Mouse (Mus musculus) forebrain, embryonic 11.5 days (tissue): Measurements from ENCODE around the gene Ptprr. TPM values are rescaled to one million over a fixed set of nuclear protein-coding genes. Genes with fewer than 3 reads are reported as not detected.

ENCODE experiments used
- ATAC-seq: fragments of 200-750 bp; cut with Nextera tagmentation; replicated peaks from 2 replicates; pipeline ENCODE4 v1.8.0; 2017; ENCODE audit warnings: moderate TSS enrichment; ENCODE audit not compliant: low FRiP score
- DNase-seq: peaks from one replicate; pipeline ENCODE4 v3.0.0-alpha.2; 2017; ENCODE audit warnings: low spot score
- H3K27ac ChIP-seq: fragments of 300-500 bp; sonication (generic); 2 replicates; pipeline ENCODE4 v1.5.1; 2014; ENCODE audit warnings: low read depth, low read length
- H3K27me3 ChIP-seq: fragments of 300-500 bp; sonication (generic); 2 replicates; pipeline ENCODE4 v1.6.1; 2014; ENCODE audit warnings: mild to moderate bottlenecking, low read length, mixed read lengths; ENCODE audit not compliant: control insufficient read depth, insufficient read depth
- H3K36me3 ChIP-seq: fragments of 300-500 bp; sonication (generic); 2 replicates; pipeline ENCODE4 v1.6.1; 2014; ENCODE audit warnings: mild to moderate bottlenecking, low read length, moderate library complexity, mixed read lengths; ENCODE audit not compliant: control insufficient read depth, insufficient read depth
- H3K4me1 ChIP-seq: fragments of 300-500 bp; sonication (generic); replicated peaks from 2 replicates; pipeline ENCODE4 v1.6.1; 2014; ENCODE audit warnings: low read length, mixed read lengths; ENCODE audit not compliant: control insufficient read depth, insufficient read depth
- H3K4me2 ChIP-seq: fragments of 300-500 bp; sonication (generic); 2 replicates; pipeline ENCODE4 v1.6.1; 2014; ENCODE audit warnings: low read depth, mild to moderate bottlenecking, low read length, moderate library complexity, mixed read lengths; ENCODE audit not compliant: severe bottlenecking
- H3K4me3 ChIP-seq: fragments of 300-500 bp; sonication (generic); 2 replicates; pipeline ENCODE4 v1.5.1; 2014; ENCODE audit warnings: low read depth, low read length
- H3K9ac ChIP-seq: fragments of 300-500 bp; sonication (generic); 2 replicates; pipeline ENCODE4 v1.6.1; 2014; ENCODE audit warnings: low read length
- H3K9me3 ChIP-seq: fragments of 300-500 bp; sonication (generic); 2 replicates; pipeline ENCODE4 v1.6.1; 2016; ENCODE audit warnings: low read length, mixed read lengths; ENCODE audit not compliant: control insufficient read depth
- WGBS: fragments of 180-500 bp; shearing (Covaris S2); extraction: QIAGEN DNeasy Blood & Tissue Kit; methylation state at CpG from one replicate; pipeline ENCODE4 v1.1.7; 2014; 5-methylcytosine and 5-hydroxymethylcytosine counted together
- polyA plus RNA-seq: library from polyadenylated mRNA; unstranded; fragments of >200 nt; fragmentation: Nextera tagmentation; extraction: Ambion mirVana; gene quantifications from 2 replicates; pipeline ENCODE4 v1.2.1, GENCODE M21; 2014

Ptprr gene
- polyA plus RNA-seq, 1 experiment from 2014 or later, result 0.69 TPM

DNA sequence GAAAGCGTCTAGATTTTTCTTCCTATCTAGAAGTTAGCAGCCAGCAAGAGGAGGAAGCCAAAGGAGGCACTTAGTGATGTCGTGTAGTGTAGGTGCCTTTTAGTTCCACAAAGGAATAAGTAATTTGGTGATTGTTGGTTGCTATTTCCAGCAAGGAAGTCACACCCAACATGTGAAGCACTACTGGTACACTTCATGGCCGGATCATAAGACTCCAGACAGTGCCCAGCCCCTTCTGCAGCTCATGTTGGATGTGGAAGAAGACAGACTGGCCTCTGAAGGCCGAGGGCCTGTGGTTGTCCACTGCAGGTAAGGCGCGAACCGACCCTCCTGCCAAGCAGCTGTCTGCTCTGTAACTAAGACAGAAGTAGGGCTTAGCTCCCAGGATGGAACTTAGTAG is 234.7 kb downstream of the Ptprr start:
- Histone ChIP-seq H3K27ac (no peak overlapping the region), H3K4me1 (no peaks in the 10 kb centered on the region), H3K36me3 (no peaks in the 10 kb centered on the region), H3K27me3 (no peaks in the 10 kb centered on the region), H3K9ac (no peak overlapping the region), H3K4me3 (no peak overlapping the region), H3K4me2 (no peak overlapping the region), H3K9me3 (no peaks in the 10 kb centered on the region)
- 90% methylated on average over 7 of the region's 7 CpGs for WGBS
- ATAC-seq, result no peak
- DNase-seq, result no peak

DNA sequence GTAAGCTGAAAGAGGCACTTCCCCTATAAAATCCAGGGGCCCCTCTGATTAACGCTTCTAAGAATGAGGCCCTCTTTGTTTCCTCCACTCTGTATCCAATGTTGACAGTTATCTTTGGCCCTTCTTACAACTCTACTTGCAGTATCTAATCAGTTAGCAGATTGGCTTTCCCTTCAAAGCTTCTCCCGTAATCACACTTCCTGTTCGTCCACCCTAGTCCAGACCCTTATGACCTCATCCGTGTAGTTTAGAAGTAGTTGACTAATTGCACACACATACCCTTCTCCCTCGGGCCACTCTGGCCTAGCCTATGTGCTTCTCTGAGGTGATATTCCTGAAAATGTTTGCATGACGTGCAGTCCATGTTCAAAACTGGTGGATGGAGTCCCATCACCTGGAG is 236.0 kb downstream of the Ptprr start:
- 84% methylated on average over 6 of the region's 6 CpGs for WGBS
- Histone ChIP-seq H3K4me3 (no peak overlapping the region), H3K9ac (no peak overlapping the region), H3K27ac (no peak overlapping the region), H3K27me3 (no peaks in the 10 kb centered on the region), H3K9me3 (no peaks in the 10 kb centered on the region), H3K4me1 (no peaks in the 10 kb centered on the region), H3K4me2 (no peak overlapping the region), H3K36me3 (no peaks in the 10 kb centered on the region)
- DNase-seq (no peak), ATAC-seq (no peak)

DNA sequence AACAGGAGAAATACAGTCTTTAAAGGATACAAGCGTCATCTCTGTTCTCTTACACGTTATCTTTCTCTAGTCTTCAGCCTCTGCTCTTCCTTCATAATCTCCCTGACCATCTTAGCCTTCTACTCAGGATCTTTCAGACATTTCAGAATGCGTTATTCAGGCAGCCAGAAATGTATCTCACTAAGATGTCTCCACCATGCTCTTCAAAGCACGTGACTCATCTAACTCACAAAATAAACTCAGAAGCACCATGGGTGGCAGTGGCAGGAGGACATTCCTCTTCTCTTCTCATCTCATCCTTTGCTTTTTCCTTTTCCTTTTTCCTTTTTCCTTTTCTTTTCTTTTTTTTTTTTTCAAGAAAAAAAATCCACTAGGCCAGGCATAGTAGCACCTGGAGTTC is 241.3 kb downstream of the Ptprr start:
- Histone ChIP-seq H3K4me2 (no peak overlapping the region), H3K27me3 (no peaks in the 10 kb centered on the region), H3K4me3 (no peak overlapping the region), H3K9me3 (no peaks in the 10 kb centered on the region), H3K4me1 (no peaks in the 10 kb centered on the region), H3K36me3 (no peaks in the 10 kb centered on the region), H3K9ac (no peak overlapping the region), H3K27ac (no peak overlapping the region)
- 84% methylated on average over 4 of the region's 4 CpGs for WGBS
- DNase-seq (no peak), ATAC-seq (no peak)

DNA sequence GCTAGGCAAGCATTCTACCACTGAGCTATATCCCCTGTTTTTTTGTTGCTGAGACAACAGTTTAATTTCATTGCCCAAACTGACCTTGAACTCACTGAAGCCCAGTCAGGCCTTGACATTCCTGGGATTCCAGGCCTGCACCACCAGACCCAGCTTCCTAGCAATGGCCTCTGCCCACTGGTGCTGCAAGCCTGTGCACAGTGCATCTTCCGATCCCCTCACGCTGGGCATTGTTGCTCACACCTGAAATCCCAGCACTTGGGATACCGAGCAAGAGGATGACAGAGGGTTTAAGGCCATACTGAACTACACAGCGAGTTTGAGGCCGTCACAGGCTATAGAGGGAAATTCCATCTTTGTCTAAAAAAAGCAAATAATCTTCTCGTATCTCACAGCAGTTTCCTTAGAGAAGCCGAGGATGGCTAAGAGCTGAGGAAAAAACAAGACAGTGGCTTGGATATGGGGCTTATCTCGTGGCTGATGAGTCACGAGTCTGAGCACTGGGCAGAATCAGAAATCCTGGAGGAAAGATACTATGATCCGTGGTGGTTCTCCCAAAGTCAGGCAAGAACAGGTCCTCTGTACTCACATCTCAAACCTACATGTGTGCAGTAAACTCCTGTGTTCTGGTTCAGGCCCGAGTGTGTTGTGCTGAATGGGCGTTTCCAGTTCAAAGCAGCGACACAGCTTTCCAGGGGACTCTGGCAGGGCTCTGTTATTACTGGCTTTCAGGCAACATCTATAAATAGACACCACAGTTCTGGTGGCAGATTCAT is 242.8 kb downstream of the Ptprr start:
- no peak overlapping the region for H3K4me2 ChIP-seq
- H3K36me3 ChIP-seq, result no peaks in the 10 kb centered on the region
- H3K27me3 ChIP-seq, result no peaks in the 10 kb centered on the region
- ATAC-seq (no peak), DNase-seq (no peak)
- no peak overlapping the region for H3K4me3 ChIP-seq
- WGBS, result 76% methylated on average over 13 of the region's 13 CpGs
- H3K9me3 ChIP-seq, result no peaks in the 10 kb centered on the region
- no peaks in the 10 kb centered on the region for H3K4me1 ChIP-seq
- no peak overlapping the region for H3K27ac ChIP-seq
- H3K9ac ChIP-seq, result no peak overlapping the region

DNA sequence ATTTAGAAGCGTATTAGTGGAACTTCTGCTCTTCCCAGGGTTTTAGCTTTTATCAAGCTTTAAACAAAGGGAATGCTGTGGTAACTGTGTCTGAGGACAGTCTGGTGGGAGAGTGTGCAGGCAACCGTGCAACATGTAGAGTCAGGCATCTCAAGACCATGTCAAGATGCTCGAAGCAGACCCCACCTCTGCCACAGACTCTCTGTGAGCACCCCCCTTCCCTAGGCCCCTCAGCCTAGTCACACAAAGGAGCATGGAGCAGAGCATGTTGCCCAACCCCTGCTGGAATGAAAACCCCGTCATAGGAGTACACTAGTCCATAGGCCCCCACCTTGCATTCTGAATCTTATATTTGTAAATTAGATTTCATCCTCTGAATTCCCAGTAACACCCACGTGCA is 243.5 kb downstream of the Ptprr start:
- Histone ChIP-seq H3K4me3 (no peak overlapping the region), H3K27ac (no peak overlapping the region), H3K27me3 (no peaks in the 10 kb centered on the region), H3K9ac (no peak overlapping the region), H3K4me2 (no peak overlapping the region), H3K36me3 (no peaks in the 10 kb centered on the region), H3K9me3 (no peaks in the 10 kb centered on the region), H3K4me1 (no peaks in the 10 kb centered on the region)
- 76% methylated on average over 5 of the region's 5 CpGs for WGBS
- DNase-seq, result no peak
- no peak for ATAC-seq

DNA sequence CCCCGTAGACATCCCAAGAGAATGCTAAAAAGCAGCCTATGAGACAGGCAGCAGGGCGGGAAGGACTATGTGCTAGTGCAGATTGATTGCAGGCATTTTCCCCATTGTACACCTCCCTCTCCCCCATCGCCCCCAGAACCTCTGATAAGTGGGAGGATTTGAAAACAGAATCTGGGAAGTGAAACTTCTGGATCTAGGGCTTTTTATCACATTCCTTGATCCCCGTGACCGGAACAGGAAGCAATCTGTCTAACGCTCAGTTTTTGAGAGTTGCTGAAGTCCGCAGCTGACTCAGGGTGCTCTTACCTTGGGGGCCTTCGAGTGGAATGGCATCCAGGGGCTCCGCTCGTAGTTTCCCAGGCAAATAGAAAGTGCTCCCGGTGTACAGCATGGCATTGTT is 246.5 kb downstream of the Ptprr start:
- DNase-seq (no peak), ATAC-seq (no peak)
- H3K4me1 ChIP-seq, result no peaks in the 10 kb centered on the region
- H3K27me3 ChIP-seq, result no peaks in the 10 kb centered on the region
- no peak overlapping the region for H3K4me3 ChIP-seq
- H3K27ac ChIP-seq, result no peak overlapping the region
- no peak overlapping the region for H3K9ac ChIP-seq
- H3K36me3 ChIP-seq, result no peaks in the 10 kb centered on the region
- 87% methylated on average over 11 of the region's 11 CpGs for WGBS
- H3K9me3 ChIP-seq, result no peaks in the 10 kb centered on the region
- no peak overlapping the region for H3K4me2 ChIP-seq

DNA sequence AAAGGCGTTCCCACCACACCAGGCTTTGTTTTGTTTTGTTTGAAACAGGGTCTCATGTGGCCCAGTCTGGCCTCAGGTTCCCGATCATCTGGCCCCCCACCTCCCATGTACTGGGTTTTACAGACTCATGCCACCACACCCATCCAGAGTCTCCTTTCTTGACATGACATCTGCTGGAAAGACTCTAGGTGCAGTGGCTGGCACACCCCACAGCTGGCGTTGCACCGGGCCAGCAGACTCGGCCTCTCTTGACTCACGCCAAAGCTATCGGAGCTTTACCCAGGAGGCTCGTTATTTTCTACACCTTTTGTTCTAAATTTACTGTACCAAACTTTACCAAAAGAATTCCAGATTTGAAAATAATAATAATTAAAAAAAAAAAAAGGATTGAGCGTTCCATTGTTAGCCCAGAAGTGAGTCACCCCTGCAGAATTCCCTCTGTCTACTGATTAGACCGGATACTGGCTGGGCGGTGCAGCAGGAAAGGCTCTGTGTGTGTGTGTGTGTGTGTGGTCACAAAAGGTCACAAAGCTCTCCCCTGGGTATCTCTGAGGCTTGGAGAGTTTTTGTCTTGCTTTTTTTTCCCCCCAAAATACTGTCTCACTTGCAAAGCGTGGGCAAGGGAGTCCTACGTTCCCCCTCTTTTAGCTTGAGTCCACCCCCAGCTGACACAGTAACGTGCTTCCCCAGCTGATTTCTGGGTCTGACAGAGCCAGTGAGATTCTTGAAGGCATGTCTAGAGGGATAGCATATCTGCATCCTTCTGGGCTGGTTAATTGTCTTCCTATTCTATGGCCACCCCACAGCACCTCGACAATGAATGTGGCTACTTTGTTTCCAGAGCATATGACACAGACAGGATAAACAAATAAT is 248.8 kb downstream of the Ptprr start:
- H3K9ac ChIP-seq, result no peak overlapping the region
- H3K4me3 ChIP-seq, result no peak overlapping the region
- 75% methylated on average over 15 of the region's 15 CpGs for WGBS
- no peaks in the 10 kb centered on the region for H3K9me3 ChIP-seq
- DNase-seq (no peak), ATAC-seq (0 out of 2 replicates have a peak, but pooled peaks have one; percentile 7)
- no peaks in the 10 kb centered on the region for H3K4me1 ChIP-seq
- H3K27me3 ChIP-seq, result no peaks in the 10 kb centered on the region
- no peak overlapping the region for H3K4me2 ChIP-seq
- no peaks in the 10 kb centered on the region for H3K36me3 ChIP-seq
- H3K27ac ChIP-seq, result no peak overlapping the region

DNA sequence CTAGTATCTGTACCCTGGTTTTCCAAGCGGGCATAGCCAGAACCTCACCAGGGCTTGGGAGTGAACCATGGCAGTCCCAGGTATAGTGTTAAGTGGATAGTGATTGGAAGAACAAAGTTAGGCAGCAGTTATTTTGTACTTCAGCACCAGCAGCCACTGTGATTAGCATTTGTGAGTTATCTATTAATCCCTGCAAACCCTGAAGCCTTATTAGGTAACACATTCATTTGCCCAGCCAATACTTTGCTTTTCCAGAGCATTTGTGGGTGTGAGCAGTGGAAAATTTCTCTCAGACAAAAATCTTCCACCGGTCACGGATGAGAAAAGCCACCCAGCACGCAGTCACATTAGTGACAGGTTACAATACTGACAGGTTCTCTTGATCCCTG is 249.4 kb downstream of the Ptprr start:
- ATAC-seq (no peak), DNase-seq (no peak)
- Histone ChIP-seq H3K9me3 (no peaks in the 10 kb centered on the region), H3K36me3 (no peaks in the 10 kb centered on the region), H3K4me2 (no peak overlapping the region), H3K9ac (no peak overlapping the region), H3K27me3 (no peaks in the 10 kb centered on the region), H3K27ac (no peak overlapping the region), H3K4me3 (no peak overlapping the region), H3K4me1 (no peaks in the 10 kb centered on the region)
- 77% methylated on average over 4 of the region's 4 CpGs for WGBS
